Mouse (Mus musculus): Measurements from ENCODE around the gene Fam169b.

Gene Fam169b

GRCm38 (mm10) chr7:68273515-68273914 is at the start of gene Fam169b:
TSS of gene Fam169b (plus strand) at chr7:68273839.
- no peak for DNase-seq (ENCODE audit: extremely low read depth, low read depth, low spot score)

- DNase-seq (ENCODE audit: extremely low read depth, low read depth, low spot score): no peak
Observed at GRCm38 (mm10) chr7:68224006-68224405, 49.6 kb upstream of the Fam169b start.

DNA sequence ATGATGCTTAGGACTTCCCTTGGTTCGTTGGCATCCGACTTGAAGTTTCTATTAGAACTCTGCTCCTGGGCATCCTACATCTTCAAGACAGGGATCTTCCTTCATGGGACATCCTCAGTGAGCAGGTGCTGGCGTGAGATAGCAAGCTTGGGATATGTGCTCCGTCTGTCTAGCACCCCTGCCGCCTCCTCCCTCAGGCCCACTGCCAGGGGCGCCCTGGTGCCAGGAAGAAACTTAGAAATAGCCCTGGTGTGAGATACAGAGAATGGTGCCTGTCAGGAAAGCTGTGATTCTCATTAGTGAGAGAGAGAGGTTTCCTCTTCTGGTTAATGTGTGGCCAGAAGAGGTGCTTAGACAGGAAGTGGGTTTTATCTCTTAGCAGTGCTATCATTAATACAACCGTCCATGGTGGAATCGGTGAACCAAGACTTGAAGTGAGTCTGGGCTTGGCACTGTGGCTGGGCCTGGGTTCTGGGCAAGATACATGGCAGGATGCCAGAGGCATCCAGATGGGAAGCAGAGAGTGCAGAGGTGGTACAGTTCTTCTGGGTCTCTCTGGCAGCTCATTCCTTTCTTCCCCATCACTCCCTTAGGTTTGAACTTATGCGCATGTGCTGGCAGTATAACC is 48.1 kb upstream of the Fam169b start:
- no peak for DNase-seq (ENCODE audit: extremely low read depth, low read depth, low spot score)

DNA sequence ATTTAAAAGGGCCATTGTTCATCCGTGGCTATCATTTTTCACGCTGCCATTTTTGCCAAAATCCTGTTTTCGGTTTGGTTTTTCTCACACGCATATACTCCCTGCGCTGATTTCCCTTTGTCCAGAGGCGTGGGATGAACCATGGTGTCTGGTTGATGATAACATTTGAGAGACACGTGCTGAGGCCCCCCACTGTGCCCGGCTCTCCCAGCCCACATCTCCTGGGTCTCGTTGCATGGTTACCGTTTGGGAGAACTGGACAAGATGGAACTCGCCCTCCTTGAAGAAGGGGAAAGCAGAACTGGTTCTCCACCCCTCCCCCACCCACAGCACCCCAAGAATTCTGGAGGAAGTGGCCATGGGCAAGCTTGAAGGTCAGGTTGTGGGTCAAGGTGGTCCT is 46.6 kb upstream of the Fam169b start:
- no peak for DNase-seq (ENCODE audit: extremely low read depth, low read depth, low spot score)

DNA sequence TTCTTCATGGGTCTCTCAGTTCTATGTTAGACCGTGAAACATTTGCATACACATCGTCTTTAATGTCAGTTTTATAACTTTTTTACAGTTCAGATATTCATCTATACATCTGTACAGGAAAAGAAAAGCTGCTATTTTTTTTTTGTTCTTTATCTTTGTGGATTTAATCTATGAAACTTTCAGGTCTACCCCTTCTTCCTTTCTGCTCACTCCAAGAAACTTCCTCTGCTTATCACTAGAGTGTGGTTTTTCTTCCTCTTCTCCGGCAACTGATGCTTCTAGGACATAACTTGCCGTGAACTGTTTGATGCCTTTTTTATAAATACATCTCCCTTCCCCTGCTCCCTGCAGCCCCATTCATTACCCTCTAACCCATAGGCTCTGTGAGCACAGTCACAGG is 46.0 kb upstream of the Fam169b start:
- DNase-seq (ENCODE audit: extremely low read depth, low read depth, low spot score): no peak

DNA sequence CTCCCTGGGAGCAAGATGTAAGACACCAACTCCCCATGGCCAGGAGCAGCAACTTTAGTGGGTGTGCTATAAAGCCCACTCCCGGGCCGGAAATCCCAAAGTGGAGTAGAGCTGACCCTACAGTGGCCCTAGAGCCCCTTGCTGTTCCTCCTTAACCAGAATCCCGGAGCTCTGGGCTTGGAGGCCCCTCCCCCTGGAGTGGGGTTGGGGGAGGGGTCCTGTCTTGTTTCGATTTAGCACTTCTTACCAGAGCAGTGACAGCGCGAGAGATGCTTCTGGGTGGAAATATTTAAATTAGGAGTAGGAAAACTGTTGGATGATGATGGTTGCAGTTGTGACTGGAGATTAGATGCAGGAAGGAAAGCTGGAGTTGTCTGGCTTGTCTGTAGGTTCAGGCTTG is 45.1 kb upstream of the Fam169b start:
- no peak for DNase-seq (ENCODE audit: extremely low read depth, low read depth, low spot score)

DNA sequence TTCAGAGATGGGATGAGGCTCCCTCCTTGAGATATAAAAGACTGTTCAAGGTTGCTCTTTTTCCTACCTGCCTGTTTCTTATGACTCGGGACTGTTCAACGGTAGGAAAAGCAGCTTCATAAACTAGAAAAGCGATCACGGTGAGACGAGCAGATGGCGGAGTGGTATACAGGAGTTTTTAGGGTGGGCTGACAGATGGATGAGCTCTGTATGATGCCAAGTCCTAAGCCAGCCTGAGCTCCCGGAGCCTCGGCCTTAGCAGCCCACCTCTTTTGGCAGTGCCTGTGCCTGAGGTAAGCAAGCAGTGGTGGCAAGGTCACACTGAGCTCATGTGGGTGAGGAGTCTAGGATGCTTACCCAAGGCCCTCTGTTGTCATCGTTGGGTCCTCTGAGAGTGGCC is 42.8 kb upstream of the Fam169b start:
- DNase-seq (ENCODE audit: extremely low read depth, low read depth, low spot score): no peak

DNA sequence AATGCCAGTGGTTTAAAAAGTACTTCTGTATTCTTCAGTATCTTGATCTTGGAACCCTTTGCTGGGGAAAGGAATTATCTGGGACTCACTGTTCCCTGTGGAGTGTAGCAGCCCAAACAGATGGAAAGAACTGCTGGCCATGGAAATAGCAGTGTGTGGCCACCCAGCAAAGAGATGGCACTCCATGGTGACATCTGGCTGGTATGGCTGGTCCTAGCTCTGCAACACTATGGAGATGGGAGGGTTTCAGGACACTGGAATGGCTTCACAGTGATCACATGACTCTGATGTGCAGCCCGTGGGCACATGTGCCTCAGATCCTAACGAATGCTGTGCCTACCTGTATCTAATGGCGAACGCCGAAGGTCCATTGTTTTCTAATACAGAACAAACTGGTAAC is 41.1 kb upstream of the Fam169b start:
- DNase-seq (ENCODE audit: extremely low read depth, low read depth, low spot score): no peak

DNA sequence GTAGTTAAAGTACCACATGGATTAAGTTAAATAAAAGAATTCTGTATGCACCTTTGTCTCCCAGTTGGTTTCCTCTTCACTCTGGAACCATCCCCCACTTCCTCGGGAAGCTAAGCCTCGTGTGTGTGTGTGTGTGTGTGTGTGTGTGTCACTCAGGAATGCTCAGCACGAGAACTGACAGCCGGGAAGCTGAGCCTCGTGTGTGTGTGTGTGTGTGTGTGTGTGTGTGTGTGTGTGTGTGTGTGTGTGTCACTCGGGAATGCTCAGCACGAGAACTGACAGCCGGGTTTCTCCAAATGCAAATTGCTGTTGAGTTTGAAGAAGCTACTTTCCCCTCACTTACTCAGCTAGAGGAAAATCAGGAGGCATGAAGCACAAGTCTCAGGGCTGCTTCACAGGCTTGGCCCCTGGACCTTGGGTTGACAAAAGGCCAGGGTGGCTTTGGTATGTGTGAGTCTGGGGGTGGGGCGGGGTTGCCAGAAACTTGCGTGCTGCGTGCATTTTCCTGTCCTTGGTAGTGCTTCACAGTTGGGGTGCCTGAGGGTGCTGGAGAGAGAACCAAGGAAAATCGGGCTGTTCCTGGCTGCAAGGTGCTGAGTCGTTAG is 39.9 kb upstream of the Fam169b start:
- DNase-seq (ENCODE audit: extremely low read depth, low read depth, low spot score): no peak

- DNase-seq (ENCODE audit: extremely low read depth, low read depth, low spot score): no peak
Observed at GRCm38 (mm10) chr7:68236817-68237216, 36.8 kb upstream of the Fam169b start.

DNA sequence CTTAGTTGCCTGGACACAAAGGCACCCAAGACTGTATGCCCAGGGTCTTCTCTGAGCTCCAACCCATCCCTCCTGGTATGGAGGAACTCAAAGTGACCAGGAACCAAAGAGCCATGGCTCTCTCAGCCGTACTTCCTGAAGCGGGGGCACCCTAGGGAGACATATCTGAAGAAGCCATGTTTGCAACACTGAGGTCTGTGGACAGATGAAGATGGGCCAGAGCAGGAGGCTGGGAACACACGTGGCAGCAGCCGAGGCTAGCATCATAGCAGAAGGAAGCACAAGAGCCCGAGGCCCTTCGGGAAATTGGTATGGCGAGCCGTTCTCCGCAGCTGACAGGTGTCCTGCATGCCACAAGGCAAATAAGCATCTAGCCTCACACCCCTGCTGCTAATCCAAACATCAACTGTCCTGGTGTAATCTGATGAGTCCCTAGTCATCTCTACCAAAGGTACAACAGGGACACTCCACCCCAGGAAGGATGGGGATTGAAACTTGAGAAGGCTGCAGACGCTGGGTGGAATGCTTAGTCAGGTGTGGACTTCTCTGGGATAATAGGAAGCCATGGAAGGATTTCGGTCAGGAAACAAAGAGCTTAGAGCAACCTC is 34.3 kb upstream of the Fam169b start:
- DNase-seq (ENCODE audit: extremely low read depth, low read depth, low spot score): no peak

DNA sequence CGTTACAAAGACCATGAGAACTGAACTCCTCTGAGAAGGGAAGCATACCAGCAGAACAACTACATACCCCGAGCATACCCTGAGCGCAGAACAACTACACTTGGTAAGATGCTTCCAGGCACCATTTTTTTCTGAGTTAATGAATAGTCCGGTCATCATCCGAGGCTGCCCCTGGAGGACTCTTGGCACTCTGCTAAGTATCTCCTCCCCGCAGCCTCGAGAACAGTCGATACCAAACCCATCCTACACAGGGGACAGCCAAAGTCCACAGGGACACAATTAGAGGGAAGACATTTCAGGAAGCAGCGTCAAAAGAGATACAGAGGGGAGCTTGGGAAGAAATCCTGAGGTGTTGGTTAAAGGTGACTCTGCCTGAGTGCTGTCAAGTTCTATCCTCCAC is 32.4 kb upstream of the Fam169b start:
- DNase-seq (ENCODE audit: extremely low read depth, low read depth, low spot score): no peak

DNA sequence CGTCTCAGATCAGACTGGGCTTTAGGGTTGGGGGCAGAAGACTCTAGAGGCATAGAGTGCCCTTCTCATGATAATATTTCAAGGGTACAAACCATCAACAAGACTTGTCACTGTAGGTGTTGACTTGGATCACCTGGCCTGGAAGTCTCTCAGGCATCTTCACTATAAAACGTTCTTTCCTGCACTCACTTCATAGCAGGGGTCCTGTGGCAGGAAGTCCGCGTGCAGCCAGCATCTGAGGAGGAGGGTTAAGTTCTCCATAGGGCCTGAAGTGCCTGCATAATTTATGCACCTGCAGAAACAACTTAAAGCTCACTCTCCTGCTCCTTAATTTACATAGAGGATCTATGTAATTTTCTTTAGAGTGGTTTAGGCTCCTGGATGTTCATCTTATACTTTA is 28.0 kb upstream of the Fam169b start:
- no peak for DNase-seq (ENCODE audit: extremely low read depth, low read depth, low spot score)

DNA sequence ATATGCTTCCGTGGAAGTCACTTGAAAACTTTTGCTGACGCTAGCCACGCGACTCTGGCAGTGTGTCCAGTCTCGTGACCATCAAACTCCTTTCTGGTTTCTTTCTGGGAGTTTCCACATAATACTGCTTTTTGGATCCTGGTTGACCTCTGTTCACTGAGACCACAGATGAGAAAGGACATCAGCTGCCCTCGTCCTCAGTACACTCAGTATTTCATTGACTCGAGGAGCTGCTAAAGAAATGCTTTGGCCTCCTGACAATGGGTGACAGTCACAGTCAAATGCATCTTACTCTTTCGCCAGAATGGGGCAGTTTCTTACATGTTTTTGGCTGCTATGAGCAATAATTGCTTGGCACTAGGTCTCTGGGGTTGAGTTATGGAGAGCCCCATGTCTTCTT is 27.4 kb upstream of the Fam169b start:
- no peak for DNase-seq (ENCODE audit: extremely low read depth, low read depth, low spot score)

GRCm38 (mm10) chr7:68250411-68250810 is 23.2 kb upstream of the Fam169b start:
- DNase-seq (ENCODE audit: extremely low read depth, low read depth, low spot score): no peak

DNA sequence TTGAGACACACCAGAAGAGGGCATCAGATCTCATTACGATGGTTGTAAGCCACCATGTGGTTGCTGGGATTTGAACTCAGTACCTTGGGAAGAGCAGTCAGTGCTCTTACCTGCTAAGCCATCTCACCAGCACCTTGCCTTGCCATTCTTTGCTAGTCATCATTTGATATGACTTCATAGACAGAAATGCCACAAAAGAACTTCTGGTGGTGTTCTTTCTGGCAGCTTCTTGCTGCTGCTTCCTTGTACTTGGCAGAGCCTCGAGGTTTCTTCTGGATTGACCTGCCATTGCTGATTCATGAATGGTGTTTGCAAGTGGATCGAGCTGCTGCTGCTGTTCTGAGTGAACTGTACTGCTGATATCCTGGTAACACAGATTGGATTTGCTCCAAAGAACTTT is 22.7 kb upstream of the Fam169b start:
- no peak for DNase-seq (ENCODE audit: extremely low read depth, low read depth, low spot score)

DNA sequence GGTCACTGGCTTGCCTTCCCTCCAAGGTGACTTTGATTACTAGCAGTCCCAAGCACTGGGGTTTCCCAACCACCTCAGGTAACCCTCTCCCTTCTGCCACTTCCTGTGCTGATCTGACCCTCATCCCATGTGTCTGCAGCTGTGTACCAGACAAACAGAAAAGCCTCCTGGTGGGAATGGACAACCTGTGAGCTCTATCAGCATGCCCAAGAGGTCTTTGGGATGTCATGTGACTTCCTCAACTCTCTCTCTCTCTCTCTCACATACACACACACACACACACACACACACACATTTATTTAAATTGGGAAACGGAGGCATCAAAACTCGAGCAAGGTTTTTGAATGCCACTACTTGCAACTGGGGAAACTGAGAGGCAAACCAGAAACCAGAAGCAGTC is 15.9 kb upstream of the Fam169b start:
- no peak for DNase-seq (ENCODE audit: extremely low read depth, low read depth, low spot score)

- no peak for DNase-seq (ENCODE audit: extremely low read depth, low read depth, low spot score)
Observed at GRCm38 (mm10) chr7:68258326-68259150, 15.1 kb upstream of the Fam169b start.

DNA sequence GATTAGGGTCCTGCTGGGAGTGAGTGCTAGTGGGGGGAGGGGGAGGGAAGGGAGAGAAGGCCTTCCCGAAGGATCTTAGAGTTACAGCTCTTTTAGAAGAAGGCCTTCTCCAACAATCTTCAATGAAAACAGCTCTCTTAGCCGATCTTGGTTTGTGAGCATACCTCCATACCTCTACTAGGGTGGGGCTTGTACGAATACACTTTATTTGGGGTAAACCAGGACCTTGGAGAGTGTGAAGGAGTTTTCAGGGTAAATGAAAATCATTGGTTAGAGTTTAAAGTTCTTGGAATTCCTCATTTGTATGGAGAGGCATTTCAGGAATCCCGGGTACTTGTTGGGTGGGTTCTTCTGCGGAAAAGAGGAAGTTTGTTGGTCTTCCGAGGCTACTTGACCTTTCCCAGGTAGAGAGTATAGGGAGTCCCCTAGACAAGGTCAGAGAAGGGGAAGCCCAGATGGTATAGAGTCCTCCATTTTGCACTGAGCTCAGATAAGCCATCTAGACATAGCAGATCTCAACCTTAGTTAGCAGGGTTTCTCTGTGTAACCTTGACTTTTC is 14.0 kb upstream of the Fam169b start:
- DNase-seq (ENCODE audit: extremely low read depth, low read depth, low spot score): no peak

DNA sequence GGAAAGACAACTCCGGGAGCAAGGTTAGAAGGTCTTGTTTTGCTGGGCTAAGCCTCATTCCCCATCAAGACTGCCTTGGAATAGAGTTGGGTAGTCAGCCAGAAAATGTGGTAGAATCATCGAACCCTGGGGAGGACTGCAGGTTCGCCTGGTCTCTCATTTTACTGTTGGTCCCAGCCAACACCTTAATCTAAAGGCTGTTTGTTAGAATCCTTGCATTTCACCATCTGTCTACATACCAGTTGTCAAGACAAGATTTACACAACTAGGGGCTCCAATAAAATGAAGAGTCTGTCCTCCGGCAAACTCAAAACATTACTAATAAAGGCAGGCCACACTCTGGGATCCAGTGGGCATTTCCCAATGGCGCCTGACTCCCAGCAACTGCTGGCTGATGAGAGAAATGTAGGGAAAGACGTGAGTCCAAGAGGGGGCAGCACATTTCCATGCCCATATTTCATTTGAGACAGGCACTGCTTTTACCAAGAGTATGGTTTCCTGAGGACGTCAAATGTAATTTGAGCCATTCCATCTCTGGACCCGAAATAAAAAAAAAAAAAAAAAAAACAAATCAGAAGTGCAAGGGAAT is 10.9 kb upstream of the Fam169b start:
- no peak for DNase-seq (ENCODE audit: extremely low read depth, low read depth, low spot score)

GRCm38 (mm10) chr7:68263346-68264027 is 10.2 kb upstream of the Fam169b start:
- DNase-seq (ENCODE audit: extremely low read depth, low read depth, low spot score): no peak
